Mouse (Mus musculus) G1E (cell line): ENCODE results near the gene Pqlc2. TPM values are rescaled to one million over a fixed set of nuclear protein-coding genes. Genes with fewer than 3 reads are reported as not detected.

Source experiments
- ATAC-seq: 2 replicates; pipeline ENCODE4 v1.8.0; 2016; ENCODE audit warnings: mild to moderate bottlenecking; ENCODE audit not compliant: insufficient number of reproducible peaks, poor library complexity, low FRiP score, severe bottlenecking; ENCODE audit errors: extremely low read depth
- DNase-seq: peaks from one replicate; pipeline ENCODE4 v3.0.0; 2012; ENCODE audit warnings: low spot score
- H3K27me3 ChIP-seq: 2 replicates; pipeline ENCODE4 v1.6.1; 2012; ENCODE audit warnings: mild to moderate bottlenecking, low read length, inconsistent platforms; ENCODE audit not compliant: insufficient read depth
- H3K36me3 ChIP-seq: replicated peaks from 2 replicates; pipeline ENCODE3; 2012; ENCODE audit warnings: mild to moderate bottlenecking, inconsistent platforms
- H3K4me1 ChIP-seq: 2 replicates; pipeline ENCODE4 v1.6.1; 2012; ENCODE audit warnings: low read depth, low read length, inconsistent platforms, mixed read lengths; ENCODE audit not compliant: insufficient read depth
- H3K4me3 ChIP-seq: 2 replicates; pipeline ENCODE4 v1.5.1; 2012; ENCODE audit warnings: low read depth, mild to moderate bottlenecking, inconsistent platforms, low read length, moderate library complexity, mixed read lengths
- H3K9me3 ChIP-seq: replicated peaks from 2 replicates; pipeline ENCODE4 v1.6.1; 2012; ENCODE audit warnings: inconsistent platforms
- CTCF ChIP-seq: IDR thresholded peaks from 2 replicates; pipeline ENCODE4 v1.5.1; 2012; ENCODE audit warnings: low read depth, low read length, inconsistent platforms, mixed read lengths
- GATA1 ChIP-seq: IDR thresholded peaks from 2 replicates; pipeline ENCODE4 v1.6.1; 2012; ENCODE audit warnings: borderline replicate concordance, low read length, inconsistent platforms, mixed read lengths
- GATA2 ChIP-seq: IDR thresholded peaks from 2 replicates; pipeline ENCODE4 v1.6.1; 2012; ENCODE audit warnings: low read depth, low read length, inconsistent platforms, borderline replicate concordance
- POLR2AphosphoS5 ChIP-seq: IDR thresholded peaks from 2 replicates; pipeline ENCODE4 v1.6.1; 2012; ENCODE audit warnings: low read depth, low read length, inconsistent platforms; ENCODE audit not compliant: insufficient replicate concordance
- TAL1 ChIP-seq: conservative IDR thresholded peaks from 2 replicates; pipeline ENCODE4 v1.6.1; 2012; ENCODE audit warnings: low read depth, low read length, inconsistent platforms, mixed read lengths
- polyA plus RNA-seq: library from polyadenylated mRNA; stranded (reverse); fragments of >175 nt; gene quantifications from 2 replicates; pipeline ENCODE4 v1.2.3, GENCODE M21; 2012
- total RNA-seq, 2 experiments: library from RNA; stranded (forward) in 1 of 2; stranded (reverse) in 1 of 2; fragments of 200-1000 nt in 1 of 2; fragments of >200 nt in 1 of 2; fragmentation: Nextera tagmentation in 1 of 2; gene quantifications; 2 replicates each; pipeline ENCODE4 v1.2.3; 2014 to 2017

Pqlc2 gene
- total and polyA plus RNA-seq, 3 experiments, result 4.4 to 14.0 (median 6.8) TPM

- no peak for TF ChIP-seq POLR2AphosphoS5
- TF ChIP-seq CTCF, result no peak
- no peak for TF ChIP-seq GATA2
- no peak for TF ChIP-seq GATA1
- no peak for TF ChIP-seq TAL1
- Histone ChIP-seq H3K27me3 (no peaks in the 10 kb centered on the region), H3K4me1 (peaks cover 3% of the 10 kb centered on the region), H3K36me3 (peaks cover 99% of the 10 kb centered on the region), H3K4me3 (no peak overlapping the region), H3K9me3 (no peaks in the 10 kb centered on the region)
- DNase-seq (no peak), ATAC-seq (no peak)
Measured at GRCm38 (mm10) chr4:139259302-139259871, 51.1 kb downstream of the Pqlc2 start.

- H3K9me3 ChIP-seq, result no peaks in the 10 kb centered on the region
- no peaks in the 10 kb centered on the region for H3K27me3 ChIP-seq
- no peak overlapping the region for H3K4me3 ChIP-seq
- H3K36me3 ChIP-seq, result peaks cover 99% of the 10 kb centered on the region
- peaks cover 3% of the 10 kb centered on the region for H3K4me1 ChIP-seq
- TF ChIP-seq POLR2AphosphoS5, result no peak
- TF ChIP-seq TAL1, result no peak
- TF ChIP-seq GATA1, result no peak
- no peak for TF ChIP-seq CTCF
- TF ChIP-seq GATA2, result no peak
- DNase-seq (no peak), ATAC-seq (no peak)
Measured at GRCm38 (mm10) chr4:139258621-139259301, 51.7 kb downstream of the Pqlc2 start.

- TF ChIP-seq CTCF (no peak), POLR2AphosphoS5 (no peak), GATA1 (no peak), TAL1 (no peak), GATA2 (no peak)
Measured at GRCm38 (mm10) chr4:139256708-139257107, 53.8 kb downstream of the Pqlc2 start.

GRCm38 (mm10) chr4:139256146-139256545 is 54.4 kb downstream of the Pqlc2 start:
- DNase-seq (no peak), ATAC-seq (no peak)
- TF ChIP-seq CTCF (no peak), GATA1 (no peak), POLR2AphosphoS5 (no peak), TAL1 (no peak), GATA2 (no peak)
- H3K4me1 ChIP-seq, result peaks cover 11% of the 10 kb centered on the region
- H3K9me3 ChIP-seq, result no peaks in the 10 kb centered on the region
- H3K36me3 ChIP-seq, result peaks cover 99% of the 10 kb centered on the region
- no peak overlapping the region for H3K4me3 ChIP-seq
- H3K27me3 ChIP-seq, result no peaks in the 10 kb centered on the region

More at GRCm38 (mm10) chr4:139256708-139257107, 53.8 kb downstream of the Pqlc2 start:
- peaks cover 99% of the 10 kb centered on the region for H3K36me3 ChIP-seq
- ATAC-seq (no peak), DNase-seq (no peak)
- H3K4me3 ChIP-seq, result no peak overlapping the region
- H3K27me3 ChIP-seq, result no peaks in the 10 kb centered on the region
- H3K4me1 ChIP-seq, result peaks cover 5% of the 10 kb centered on the region
- H3K9me3 ChIP-seq, result no peaks in the 10 kb centered on the region

GRCm38 (mm10) chr4:139253206-139253605 is 57.3 kb downstream of the Pqlc2 start:
- no peak for TF ChIP-seq POLR2AphosphoS5
- no peak for TF ChIP-seq GATA2
- no peak for TF ChIP-seq TAL1
- TF ChIP-seq CTCF, result no peak
- TF ChIP-seq GATA1, result no peak
- peaks cover 24% of the 10 kb centered on the region for H3K4me1 ChIP-seq

GRCm38 (mm10) chr4:139252051-139252760 is 58.3 kb downstream of the Pqlc2 start:
- no peak overlapping the region for H3K4me3 ChIP-seq
- peak; percentile 62 for DNase-seq
- peaks cover 99% of the 10 kb centered on the region for H3K36me3 ChIP-seq

More at GRCm38 (mm10) chr4:139253206-139253605, 57.3 kb downstream of the Pqlc2 start:
- no peak for DNase-seq
- Histone ChIP-seq H3K9me3 (no peaks in the 10 kb centered on the region), H3K36me3 (peaks cover 99% of the 10 kb centered on the region), H3K4me3 (no peak overlapping the region), H3K27me3 (no peaks in the 10 kb centered on the region)
- no peak for ATAC-seq

More at GRCm38 (mm10) chr4:139252051-139252760, 58.3 kb downstream of the Pqlc2 start:
- peak; percentile 40; the same call in 1 of the 2 replicates for ATAC-seq
- peaks cover 25% of the 10 kb centered on the region for H3K4me1 ChIP-seq
- no peak for TF ChIP-seq TAL1
- TF ChIP-seq CTCF, result peak; percentile 37; the same call in 1 of the 2 replicates
- no peak for TF ChIP-seq GATA2
- H3K27me3 ChIP-seq, result no peaks in the 10 kb centered on the region
- H3K9me3 ChIP-seq, result no peaks in the 10 kb centered on the region
